Mouse (Mus musculus): ENCODE measurements around the gene Spaca9. TPM values are rescaled to one million over a fixed set of nuclear protein-coding genes. Genes with fewer than 3 reads are reported as not detected.

Gene Spaca9
- polyA plus RNA-seq, 1 experiment from 2014 or later, result 1.6 TPM

- no peak overlapping the region for H3K4me2 ChIP-seq (replicated peaks)
- no peak overlapping the region for H3K9ac ChIP-seq (replicated peaks)
- no peaks in the 10 kb centered on the region for H3K9me3 ChIP-seq
- 71% methylated on average over 8 of the region's 8 CpGs for WGBS
- no peak for ATAC-seq
- peaks cover 21% of the 10 kb centered on the region for H3K4me1 ChIP-seq (replicated peaks)
- H3K27ac ChIP-seq, result no peak overlapping the region
- H3K36me3 ChIP-seq, result no peaks in the 10 kb centered on the region
- no peak overlapping the region for H3K4me3 ChIP-seq (replicated peaks)
- peaks cover 4% of the 10 kb centered on the region; the same call in 1 of the 2 replicates for H3K27me3 ChIP-seq
Observed at GRCm38 (mm10) chr2:28706106-28706636, 6.6 kb upstream of the Spaca9 start.

GRCm38 (mm10) chr2:28701646-28702262, 2.2 kb upstream of the Spaca9 start:
- no peak overlapping the region for H3K27ac ChIP-seq
- no peak for ATAC-seq
- H3K36me3 ChIP-seq, result no peaks in the 10 kb centered on the region
- peaks cover 32% of the 10 kb centered on the region for H3K4me1 ChIP-seq (replicated peaks)
- no peak overlapping the region for H3K9ac ChIP-seq (replicated peaks)
- no peaks in the 10 kb centered on the region for H3K9me3 ChIP-seq
- no peak overlapping the region for H3K4me3 ChIP-seq (replicated peaks)
- no peak overlapping the region for H3K4me2 ChIP-seq (replicated peaks)
- H3K27me3 ChIP-seq, result peaks cover 12% of the 10 kb centered on the region; the same call in 1 of the 2 replicates
- 76% methylated on average over 8 of the region's 8 CpGs for WGBS

GRCm38 (mm10) chr2:28698566-28698965, 961 bp downstream of the Spaca9 start:
- Histone ChIP-seq H3K27ac (no peak overlapping the region), H3K4me3 (replicated peaks) (no peak overlapping the region), H3K9me3 (no peaks in the 10 kb centered on the region), H3K4me1 (replicated peaks) (peaks cover 32% of the 10 kb centered on the region), H3K36me3 (no peaks in the 10 kb centered on the region), H3K27me3 (peaks cover 12% of the 10 kb centered on the region; the same call in 1 of the 2 replicates), H3K9ac (replicated peaks) (no peak overlapping the region), H3K4me2 (replicated peaks) (no peak overlapping the region)
- ATAC-seq, result no peak
- WGBS, result 68% methylated on average over 5 of the region's 5 CpGs

- Histone ChIP-seq H3K9me3 (no peaks in the 10 kb centered on the region), H3K4me1 (replicated peaks) (peaks cover under 1% of the 10 kb centered on the region; the same call in 1 of the 2 replicates), H3K27me3 (no peaks in the 10 kb centered on the region), H3K9ac (replicated peaks) (no peak overlapping the region), H3K4me3 (replicated peaks) (no peak overlapping the region), H3K27ac (no peak overlapping the region), H3K4me2 (replicated peaks) (no peak overlapping the region), H3K36me3 (peaks cover 19% of the 10 kb centered on the region)
- ATAC-seq, result no peak
- WGBS, result 70% methylated on average over 9 of the region's 9 CpGs
Observed at GRCm38 (mm10) chr2:28692692-28693091, 6.8 kb downstream of the Spaca9 start.

- no peaks in the 10 kb centered on the region for H3K27me3 ChIP-seq
- no peak overlapping the region for H3K27ac ChIP-seq
- H3K4me2 ChIP-seq (replicated peaks), result no peak overlapping the region
- no peaks in the 10 kb centered on the region for H3K9me3 ChIP-seq
- H3K4me3 ChIP-seq (replicated peaks), result no peak overlapping the region
- H3K4me1 ChIP-seq (replicated peaks), result no peaks in the 10 kb centered on the region
- H3K36me3 ChIP-seq, result peaks cover 62% of the 10 kb centered on the region
- H3K9ac ChIP-seq (replicated peaks), result no peak overlapping the region
- WGBS, result 33% methylated on average over 3 of the region's 3 CpGs
- ATAC-seq, result no peak
Observed at GRCm38 (mm10) chr2:28688431-28688830, 11.1 kb downstream of the Spaca9 start.

- WGBS, result 92% methylated on average over 7 of the region's 7 CpGs
- no peaks in the 10 kb centered on the region for H3K4me1 ChIP-seq (replicated peaks)
- H3K4me3 ChIP-seq (replicated peaks), result no peak overlapping the region
- no peak overlapping the region for H3K4me2 ChIP-seq (replicated peaks)
- no peak for ATAC-seq
- H3K27ac ChIP-seq, result no peak overlapping the region
- H3K9ac ChIP-seq (replicated peaks), result no peak overlapping the region
- peaks cover 83% of the 10 kb centered on the region for H3K36me3 ChIP-seq
- H3K27me3 ChIP-seq, result no peaks in the 10 kb centered on the region
- H3K9me3 ChIP-seq, result no peaks in the 10 kb centered on the region
Observed at GRCm38 (mm10) chr2:28685895-28686294, 13.6 kb downstream of the Spaca9 start.

GRCm38 (mm10) chr2:28681718-28682117, 17.8 kb downstream of the Spaca9 start:
- no peak overlapping the region for H3K4me3 ChIP-seq (replicated peaks)
- no peak overlapping the region for H3K27ac ChIP-seq
- no peaks in the 10 kb centered on the region for H3K4me1 ChIP-seq (replicated peaks)
- H3K9ac ChIP-seq (replicated peaks), result no peak overlapping the region
- ATAC-seq, result no peak
- no peaks in the 10 kb centered on the region for H3K27me3 ChIP-seq
- WGBS, result 92% methylated on average over 4 of the region's 4 CpGs
- no peaks in the 10 kb centered on the region for H3K9me3 ChIP-seq
- H3K36me3 ChIP-seq, result peaks cover 99% of the 10 kb centered on the region
- no peak overlapping the region for H3K4me2 ChIP-seq (replicated peaks)

- no peak overlapping the region for H3K4me2 ChIP-seq (replicated peaks)
- no peak for ATAC-seq
- H3K9ac ChIP-seq (replicated peaks), result no peak overlapping the region
- peaks cover 99% of the 10 kb centered on the region for H3K36me3 ChIP-seq
- no peak overlapping the region for H3K4me3 ChIP-seq (replicated peaks)
- WGBS, result 23% methylated on average over 4 of the region's 4 CpGs
- no peaks in the 10 kb centered on the region for H3K27me3 ChIP-seq
- H3K9me3 ChIP-seq, result no peaks in the 10 kb centered on the region
- H3K27ac ChIP-seq, result no peak overlapping the region
- no peaks in the 10 kb centered on the region for H3K4me1 ChIP-seq (replicated peaks)
Observed at GRCm38 (mm10) chr2:28680710-28681109, 18.8 kb downstream of the Spaca9 start.

GRCm38 (mm10) chr2:28676005-28676404, 23.5 kb downstream of the Spaca9 start:
- H3K4me2 ChIP-seq (replicated peaks), result no peak overlapping the region
- no peak overlapping the region for H3K4me3 ChIP-seq (replicated peaks)
- 93% methylated on average over 8 of the region's 8 CpGs for WGBS
- H3K27me3 ChIP-seq, result no peaks in the 10 kb centered on the region
- ATAC-seq, result no peak
- H3K9me3 ChIP-seq, result no peaks in the 10 kb centered on the region
- H3K4me1 ChIP-seq (replicated peaks), result no peaks in the 10 kb centered on the region
- H3K9ac ChIP-seq (replicated peaks), result no peak overlapping the region
- no peak overlapping the region for H3K27ac ChIP-seq
- H3K36me3 ChIP-seq, result peaks cover 97% of the 10 kb centered on the region

- ATAC-seq, result no peak
- Histone ChIP-seq H3K4me1 (replicated peaks) (no peaks in the 10 kb centered on the region), H3K9ac (replicated peaks) (no peak overlapping the region), H3K36me3 (peaks cover 97% of the 10 kb centered on the region), H3K4me2 (replicated peaks) (no peak overlapping the region), H3K27ac (no peak overlapping the region), H3K9me3 (no peaks in the 10 kb centered on the region), H3K27me3 (no peaks in the 10 kb centered on the region), H3K4me3 (replicated peaks) (no peak overlapping the region)
- WGBS, result 92% methylated on average over 2 of the region's 2 CpGs
Observed at GRCm38 (mm10) chr2:28671438-28671837, 28.1 kb downstream of the Spaca9 start.

- Histone ChIP-seq H3K4me2 (replicated peaks) (no peak overlapping the region), H3K36me3 (peaks cover 96% of the 10 kb centered on the region), H3K27me3 (no peaks in the 10 kb centered on the region), H3K9me3 (no peaks in the 10 kb centered on the region), H3K9ac (replicated peaks) (no peak overlapping the region), H3K4me1 (replicated peaks) (no peaks in the 10 kb centered on the region), H3K27ac (no peak overlapping the region), H3K4me3 (replicated peaks) (no peak overlapping the region)
- no peak for ATAC-seq
- WGBS, result 91% methylated on average over 3 of the region's 3 CpGs
Observed at GRCm38 (mm10) chr2:28665818-28666217, 33.7 kb downstream of the Spaca9 start.

GRCm38 (mm10) chr2:28662891-28663290, 36.6 kb downstream of the Spaca9 start:
- H3K27ac ChIP-seq, result no peak overlapping the region
- no peak overlapping the region for H3K9ac ChIP-seq (replicated peaks)
- no peaks in the 10 kb centered on the region for H3K9me3 ChIP-seq
- H3K27me3 ChIP-seq, result no peaks in the 10 kb centered on the region
- peaks cover 97% of the 10 kb centered on the region for H3K36me3 ChIP-seq
- no peak for ATAC-seq
- H3K4me3 ChIP-seq (replicated peaks), result no peak overlapping the region
- H3K4me2 ChIP-seq (replicated peaks), result no peak overlapping the region
- 96% methylated on average over 3 of the region's 3 CpGs for WGBS
- H3K4me1 ChIP-seq (replicated peaks), result no peaks in the 10 kb centered on the region

GRCm38 (mm10) chr2:28656216-28656615, 43.3 kb downstream of the Spaca9 start:
- Histone ChIP-seq H3K4me2 (replicated peaks) (no peak overlapping the region), H3K27ac (no peak overlapping the region), H3K4me1 (replicated peaks) (no peaks in the 10 kb centered on the region), H3K4me3 (replicated peaks) (no peak overlapping the region), H3K36me3 (peaks cover 66% of the 10 kb centered on the region), H3K27me3 (no peaks in the 10 kb centered on the region), H3K9me3 (no peaks in the 10 kb centered on the region), H3K9ac (replicated peaks) (no peak overlapping the region)
- ATAC-seq, result no peak
- 80% methylated on average over 8 of the region's 8 CpGs for WGBS

All from midbrain, embryonic 13.5 days (tissue).